Mouse (Mus musculus): ENCODE data around the gene Opcml.

- TF ChIP-seq CTCF (IDR thresholded peaks at IDR 0.05; ENCODE audit: low read depth, low read length) (no peak), POLR2A (IDR thresholded peaks at IDR 0.05; ENCODE audit: borderline replicate concordance, low read depth, low read length) (no peak)
Observed at GRCm38 (mm10) chr9:28360691-28361090, 570.1 kb downstream of the Opcml start.

Measured in bone marrow macrophage, adult 2 months (primary cell).